7 mouse cellular contexts compared by ENCODE assay signal in the genomic region with DNA sequence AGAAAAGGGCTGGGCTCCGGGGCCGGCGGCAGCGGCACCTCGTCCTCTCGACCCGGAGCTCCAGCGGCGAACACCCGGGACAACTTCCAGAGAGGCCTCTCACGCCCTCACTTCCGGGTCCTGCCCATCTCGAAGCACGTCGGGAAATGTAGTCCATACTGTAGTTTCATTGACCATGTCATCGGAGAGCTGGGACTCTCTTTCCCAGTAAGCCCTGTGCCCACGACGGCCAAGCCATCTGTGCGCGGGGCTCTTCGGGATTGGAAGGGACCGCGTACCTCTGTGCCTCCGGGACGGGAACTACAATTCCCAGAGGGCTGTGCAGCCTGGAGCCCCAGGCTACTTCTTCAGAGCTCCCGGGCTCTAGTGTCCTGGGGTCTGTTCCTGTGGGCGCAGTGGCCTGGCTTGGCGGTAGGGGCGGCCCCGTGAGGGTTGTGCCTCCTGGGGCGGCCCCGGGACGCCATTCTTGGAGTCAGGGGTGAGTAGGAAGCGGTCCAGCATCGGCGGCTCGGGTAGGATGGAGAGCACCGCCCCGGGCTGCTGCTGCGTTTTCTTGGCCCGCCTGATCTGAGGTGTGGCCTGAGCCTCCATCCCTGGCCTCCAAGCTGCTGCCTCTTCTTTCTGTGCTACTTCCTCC. TPM values are rescaled to one million over a fixed set of nuclear protein-coding genes. Genes with fewer than 3 reads are reported as not detected.
DNase-seq lines count a peak whose midpoint lies in the region; ATAC-seq lines count a peak whose summit lies in the region.

Erp44 (minus strand) TSS at position 61 of the 637 bp plus-strand sequence.
Invs (plus strand) TSS at position 263 of the 637 bp plus-strand sequence.

- peak within 1 kb of the TSS; percentile 78 for H3K4me2 ChIP-seq in intestine, embryonic 15.5 days (replicated peaks)

- H3K27me3 ChIP-seq in intestine, embryonic 15.5 days (replicated peaks), result no peaks in the 10 kb centered on the region
- no peaks in the 10 kb centered on the region for H3K27me3 ChIP-seq in midbrain, embryonic 10.5 days (ENCODE audit: low read depth, poor library complexity, severe bottlenecking)

- H3K27ac ChIP-seq in intestine, embryonic 15.5 days, result peak within 1 kb of the TSS; percentile 82
- H3K27ac ChIP-seq in midbrain, embryonic 10.5 days (replicated peaks), result peak within 1 kb of the TSS; percentile 96

- intact Hi-C loops in gastrocnemius, postnatal 36 days (cut with DNase I), result loop anchor here (5.0 kb wide), 1 partner anchor 52 kb away; no protein-coding TSS in a partner anchor
- intact Hi-C loops in left cerebral cortex, postnatal 25 days (cut with DNase I), result loop anchor here (10.0 kb wide), 1 partner anchor 235 kb away; the partner anchor contains the start of gene Nr4a3

- WGBS in intestine, embryonic 15.5 days, result under 1% methylated on average over 41 of the region's 41 CpGs
- under 1% methylated on average over 41 of the region's 41 CpGs for WGBS in midbrain, embryonic 10.5 days

- no peaks in the 10 kb centered on the region for H3K9me3 ChIP-seq in intestine, embryonic 15.5 days
- no peaks in the 10 kb centered on the region for H3K9me3 ChIP-seq in midbrain, embryonic 10.5 days (replicated peaks)

- peak within 1 kb of the TSS; percentile 97 for H3K4me3 ChIP-seq in intestine, embryonic 15.5 days (replicated peaks)
- peak within 1 kb of the TSS; percentile 98 for H3K4me3 ChIP-seq in midbrain, embryonic 10.5 days

- H3K36me3 ChIP-seq in intestine, embryonic 15.5 days, result no peaks in the 10 kb centered on the region
- H3K36me3 ChIP-seq in midbrain, embryonic 10.5 days, result no peaks in the 10 kb centered on the region; the same call in 1 of the 2 replicates

- H3K9ac ChIP-seq in intestine, embryonic 15.5 days, result peak within 1 kb of the TSS; percentile 92

- H3K4me1 ChIP-seq in intestine, embryonic 15.5 days (replicated peaks), result peaks cover 4% of the 10 kb centered on the region; the same call in 1 of the 2 replicates
- H3K4me1 ChIP-seq in midbrain, embryonic 10.5 days, result peaks cover 23% of the 10 kb centered on the region

- peak; percentile 99 for ATAC-seq in intestine, embryonic 15.5 days

- peak; percentile 96 for DNase-seq in adrenal gland, adult 2 months
- peak; percentile 96 for DNase-seq in embryo, embryonic 11.5 days (ENCODE audit: low read depth, low spot score)
- peak; percentile 90 to 92 for DNase-seq in gastrocnemius, postnatal 36 days
- peak; percentile 96 to 99 for DNase-seq in left cerebral cortex, postnatal 25 days (ENCODE audit: low spot score in 2 of 2)
- DNase-seq in midbrain, embryonic 10.5 days (ENCODE audit: low spot score), result peak; percentile 94
- DNase-seq in right cerebral cortex, postnatal 4 days, result peak; percentile 86

RNA-seq across cellular contexts. Expression of gene Erp44, which starts in this region (rescaled TPM):
- 10 to 100 TPM; 62.3 to 69.7 TPM for total RNA-seq in adrenal gland, adult 2 months (2021)
- polyA plus RNA-seq in adrenal gland, adult 2 months (2012; rRNA removed), result 17.9 and 26.5 TPM in 2 replicates
- total RNA-seq in gastrocnemius, postnatal 36 days (2021), result 10 to 100 TPM; 23.8 to 25.4 TPM
- 99.6 and 110 TPM in 2 replicates for polyA plus RNA-seq in intestine, embryonic 15.5 days (2015; fragmentation: Nextera tagmentation; extraction: Ambion mirVana)
- 10 to 100 TPM; 34.4 to 39.2 TPM for total RNA-seq in left cerebral cortex, postnatal 25 days (2021)
- 66.7 and 68.5 TPM in 2 replicates for polyA plus RNA-seq in midbrain, embryonic 10.5 days (2016; fragmentation: Nextera tagmentation; extraction: Ambion mirVana)

RNA-seq across cellular contexts. Expression of gene Invs, which starts in this region (rescaled TPM):
- 10 to 100 TPM; 11.2 to 13.8 TPM for total RNA-seq in adrenal gland, adult 2 months (2021)
- 1.9 and 3.4 TPM in 2 replicates for polyA plus RNA-seq in adrenal gland, adult 2 months (2012; rRNA removed)
- total RNA-seq in gastrocnemius, postnatal 36 days (2021), result 1 to 10 TPM; 2.0 to 2.3 TPM
- 6.6 and 6.8 TPM in 2 replicates for polyA plus RNA-seq in intestine, embryonic 15.5 days (2015; fragmentation: Nextera tagmentation; extraction: Ambion mirVana)
- total RNA-seq in left cerebral cortex, postnatal 25 days (2021), result 10 to 100 TPM; 10.7 to 15.1 TPM
- polyA plus RNA-seq in midbrain, embryonic 10.5 days (2016; fragmentation: Nextera tagmentation; extraction: Ambion mirVana), result 9.0 and 9.4 TPM in 2 replicates

Comparison
In these comparisons a context has a peak if more than half of its experiments do, and no peak if none do; other contexts are left out.
1. Peak in every context shown above with its lines: DNase-seq, ATAC-seq, H3K4me3 ChIP-seq and H3K27ac ChIP-seq.